In genomic region chr1:37903178-37903577, GRCm38 (mm10) we compare ENCODE assay signal across 9 mouse cellular contexts. TPM values are rescaled to one million over a fixed set of nuclear protein-coding genes. Genes with fewer than 3 reads are reported as not detected.
DNase-seq lines count a peak whose midpoint lies in the region; ATAC-seq and TF ChIP-seq lines count a peak whose summit lies in the region.
"Had no signal": no experiment of that assay in that cellular context is flagged by ENCODE, and none has a peak within 500 bp of the region (broad histone marks: within the 10 kb centered on the region; RNA-seq: fewer than 3 reads in every experiment).

No protein-coding gene starts in this region.

- ATAC-seq in forebrain, postnatal 0 days, result peak; percentile 58
- no peak for ATAC-seq in forebrain, embryonic 16.5 days
- peak; percentile 38; the same call in 1 of the 2 replicates for ATAC-seq in lung, embryonic 14.5 days (ENCODE audit: insufficient read depth)
- 0 out of 2 replicates have a peak, but pooled peaks have one; percentile 38 for ATAC-seq in stomach, postnatal 0 days (ENCODE audit: low FRiP score, low TSS enrichment)

- peak; percentile 21 for DNase-seq in forebrain, postnatal 0 days
- DNase-seq in lung, embryonic 14.5 days, result peak; percentile 72
- no peak for DNase-seq in lung, postnatal 25 days (ENCODE audit: low spot score)
- DNase-seq in R1 (ENCODE audit: low read depth, low spot score), result peak; percentile 64
- peak; percentile 44 for DNase-seq in heart, postnatal 4 days
- DNase-seq in stomach, postnatal 0 days (ENCODE audit: low spot score), result peak; percentile 22
- DNase-seq in ovary, adult 18-20 months (ENCODE audit: low spot score), result no peak

- no peaks in the 10 kb centered on the region for H3K27me3 ChIP-seq in forebrain, postnatal 0 days (ENCODE audit: insufficient read depth, low read length)
- no peaks in the 10 kb centered on the region for H3K27me3 ChIP-seq in forebrain, embryonic 16.5 days (replicated peaks; ENCODE audit: control insufficient read depth, insufficient read depth, low read length)
- H3K27me3 ChIP-seq in lung, embryonic 14.5 days (ENCODE audit: insufficient read depth, low read length), result no peaks in the 10 kb centered on the region
- no peaks in the 10 kb centered on the region for H3K27me3 ChIP-seq in stomach, postnatal 0 days (ENCODE audit: control insufficient read depth, insufficient read depth, low read length)
- H3K27me3 ChIP-seq: neural tube, embryonic 13.5 days had no signal

- whole genome bisulfite sequencing in forebrain, postnatal 0 days, result 40% methylated on average over 6 of the region's 6 CpGs
- WGBS in forebrain, embryonic 16.5 days, result 39% methylated on average over 6 of the region's 6 CpGs
- 32% methylated on average over 6 of the region's 6 CpGs for WGBS in lung, embryonic 14.5 days
- WGBS in stomach, postnatal 0 days, result 33% methylated on average over 6 of the region's 6 CpGs

- no peak overlapping the region for H3K4me2 ChIP-seq in forebrain, postnatal 0 days (ENCODE audit: low read depth)
- H3K4me2 ChIP-seq in forebrain, embryonic 16.5 days (ENCODE audit: low read length), result no peak overlapping the region
- H3K4me2 ChIP-seq in lung, embryonic 14.5 days, result no peak overlapping the region
- H3K4me2 ChIP-seq in stomach, postnatal 0 days (replicated peaks; ENCODE audit: low read depth), result no peak overlapping the region
- H3K4me2 ChIP-seq: neural tube, embryonic 13.5 days had no signal

- no peaks in the 10 kb centered on the region for H3K4me1 ChIP-seq in forebrain, postnatal 0 days (ENCODE audit: insufficient read depth)
- no peaks in the 10 kb centered on the region for H3K4me1 ChIP-seq in forebrain, embryonic 16.5 days (replicated peaks; ENCODE audit: control insufficient read depth, insufficient read depth, low read length)
- H3K4me1 ChIP-seq in lung, embryonic 14.5 days (ENCODE audit: insufficient read depth), result no peaks in the 10 kb centered on the region
- no peaks in the 10 kb centered on the region for H3K4me1 ChIP-seq in stomach, postnatal 0 days (replicated peaks; ENCODE audit: control insufficient read depth, insufficient read depth)
- H3K4me1 ChIP-seq: neural tube, embryonic 13.5 days had no signal

- H3K36me3 ChIP-seq in forebrain, postnatal 0 days (ENCODE audit: insufficient read depth), result peaks cover 23% of the 10 kb centered on the region
- peaks cover 10% of the 10 kb centered on the region for H3K36me3 ChIP-seq in forebrain, embryonic 16.5 days (ENCODE audit: control insufficient read depth, insufficient read depth)
- peaks cover 17% of the 10 kb centered on the region for H3K36me3 ChIP-seq in lung, embryonic 14.5 days (ENCODE audit: insufficient read depth)
- H3K36me3 ChIP-seq in stomach, postnatal 0 days (ENCODE audit: control insufficient read depth, insufficient read depth, low read length), result no peaks in the 10 kb centered on the region; the same call in 1 of the 2 replicates

- no peak overlapping the region for H3K9ac ChIP-seq in forebrain, postnatal 0 days
- no peak overlapping the region for H3K9ac ChIP-seq in forebrain, embryonic 16.5 days (replicated peaks; ENCODE audit: low read depth, low read length)
- no peak overlapping the region for H3K9ac ChIP-seq in lung, embryonic 14.5 days
- no peak overlapping the region for H3K9ac ChIP-seq in stomach, postnatal 0 days (ENCODE audit: low read length)
- H3K9ac ChIP-seq: neural tube, embryonic 13.5 days had no signal

- no peak overlapping the region for H3K4me3 ChIP-seq in forebrain, postnatal 0 days (ENCODE audit: low read depth, low read length)
- H3K4me3 ChIP-seq in forebrain, embryonic 16.5 days (replicated peaks; ENCODE audit: low read length), result no peak overlapping the region
- H3K4me3 ChIP-seq in lung, embryonic 14.5 days (ENCODE audit: low read depth, low read length), result no peak overlapping the region
- H3K4me3 ChIP-seq in stomach, postnatal 0 days (ENCODE audit: low read depth, low read length), result no peak overlapping the region
- H3K4me3 ChIP-seq: neural tube, embryonic 13.5 days had no signal

- TF ChIP-seq EP300 in stomach, postnatal 0 days (optimal IDR thresholded peaks at IDR 0.05), result no peak

- peak; percentile 40 for TF ChIP-seq CTCF in forebrain, postnatal 0 days (IDR thresholded peaks at IDR 0.05; ENCODE audit: low read depth)
- TF ChIP-seq CTCF in lung, embryonic 14.5 days (IDR thresholded peaks at IDR 0.05; ENCODE audit: low read depth), result peak; percentile 57
- peak; percentile 67 for TF ChIP-seq CTCF in stomach, postnatal 0 days (IDR thresholded peaks at IDR 0.05; ENCODE audit: low read depth)

- H3K9me3 ChIP-seq in forebrain, postnatal 0 days (ENCODE audit: low read length), result no peaks in the 10 kb centered on the region
- H3K9me3 ChIP-seq in forebrain, embryonic 16.5 days (ENCODE audit: control insufficient read depth, low read length), result no peaks in the 10 kb centered on the region
- no peaks in the 10 kb centered on the region for H3K9me3 ChIP-seq in lung, embryonic 14.5 days (ENCODE audit: low read depth, low read length)
- H3K9me3 ChIP-seq in stomach, postnatal 0 days (ENCODE audit: control insufficient read depth, low read length), result no peaks in the 10 kb centered on the region
- H3K9me3 ChIP-seq: neural tube, embryonic 13.5 days had no signal

- H3K27ac ChIP-seq in forebrain, postnatal 0 days (ENCODE audit: low read depth, low read length), result no peak overlapping the region
- H3K27ac ChIP-seq in forebrain, embryonic 16.5 days (ENCODE audit: low read length), result no peak overlapping the region
- no peak overlapping the region for H3K27ac ChIP-seq in lung, embryonic 14.5 days (ENCODE audit: low read depth)
- H3K27ac ChIP-seq in stomach, postnatal 0 days (replicated peaks), result no peak overlapping the region
- H3K27ac ChIP-seq: neural tube, embryonic 13.5 days had no signal

RNA-seq across cellular contexts. Expression of gene Mrpl30, which starts 12.9 kb away (rescaled TPM):
- total RNA-seq in forebrain, postnatal 0 days (2014; rRNA removed), result 105 and 153 TPM in 2 replicates
- polyA plus RNA-seq in forebrain, postnatal 0 days (2015; fragmentation: Nextera tagmentation; extraction: Ambion mirVana), result 291 and 359 TPM in 2 replicates
- polyA plus RNA-seq in forebrain, embryonic 16.5 days (2015; fragmentation: Nextera tagmentation; extraction: Ambion mirVana), result 251 and 262 TPM in 2 replicates
- 247 and 261 TPM in 2 replicates for polyA plus RNA-seq in lung, embryonic 14.5 days (2014; fragmentation: Nextera tagmentation; extraction: Ambion mirVana)
- total RNA-seq in heart, postnatal 4 days (2021), result 100 to 1,000 TPM; 283 to 286 TPM
- polyA plus RNA-seq in stomach, postnatal 0 days (2015; fragmentation: Nextera tagmentation; extraction: Ambion mirVana), result 235 and 236 TPM in 2 replicates

RNA-seq across cellular contexts. Expression of gene Mitd1, which starts 13.0 kb away (rescaled TPM):
- total RNA-seq in forebrain, postnatal 0 days (2014; rRNA removed), result 9.7 and 11.9 TPM in 2 replicates
- 8.1 and 9.5 TPM in 2 replicates for polyA plus RNA-seq in forebrain, postnatal 0 days (2015; fragmentation: Nextera tagmentation; extraction: Ambion mirVana)
- polyA plus RNA-seq in forebrain, embryonic 16.5 days (2015; fragmentation: Nextera tagmentation; extraction: Ambion mirVana), result 18.5 and 19.0 TPM in 2 replicates
- polyA plus RNA-seq in lung, embryonic 14.5 days (2014; fragmentation: Nextera tagmentation; extraction: Ambion mirVana), result 24.2 and 26.4 TPM in 2 replicates
- 1 to 10 TPM; 5.8 to 7.9 TPM for total RNA-seq in heart, postnatal 4 days (2021)
- 21.5 and 22.7 TPM in 2 replicates for polyA plus RNA-seq in stomach, postnatal 0 days (2015; fragmentation: Nextera tagmentation; extraction: Ambion mirVana)

RNA-seq across cellular contexts. Expression of gene Lyg2, which starts 13.1 kb away (rescaled TPM):
- total RNA-seq in forebrain, postnatal 0 days (2014; rRNA removed), result 0.05 TPM in 1 of 2 replicates, not detected in the other
- polyA plus RNA-seq in forebrain, postnatal 0 days (2015; fragmentation: Nextera tagmentation; extraction: Ambion mirVana), result not detected in 2 replicates
- not detected in 2 replicates for polyA plus RNA-seq in forebrain, embryonic 16.5 days (2015; fragmentation: Nextera tagmentation; extraction: Ambion mirVana)
- not detected in 2 replicates for polyA plus RNA-seq in lung, embryonic 14.5 days (2014; fragmentation: Nextera tagmentation; extraction: Ambion mirVana)
- not detected for total RNA-seq in heart, postnatal 4 days (2021)
- not detected in 2 replicates for polyA plus RNA-seq in stomach, postnatal 0 days (2015; fragmentation: Nextera tagmentation; extraction: Ambion mirVana)
- polyA plus RNA-seq: neural tube, embryonic 13.5 days had no signal

RNA-seq across cellular contexts. Expression of gene Lipt1, which starts 31.6 kb away (rescaled TPM):
- 8.1 and 10.8 TPM in 2 replicates for total RNA-seq in forebrain, postnatal 0 days (2014; rRNA removed)
- polyA plus RNA-seq in forebrain, postnatal 0 days (2015; fragmentation: Nextera tagmentation; extraction: Ambion mirVana), result 5.7 TPM in 2 replicates
- 9.2 and 9.5 TPM in 2 replicates for polyA plus RNA-seq in forebrain, embryonic 16.5 days (2015; fragmentation: Nextera tagmentation; extraction: Ambion mirVana)
- 7.2 and 9.4 TPM in 2 replicates for polyA plus RNA-seq in lung, embryonic 14.5 days (2014; fragmentation: Nextera tagmentation; extraction: Ambion mirVana)
- 1 to 10 TPM; 7.3 to 8.6 TPM for total RNA-seq in heart, postnatal 4 days (2021)
- polyA plus RNA-seq in stomach, postnatal 0 days (2015; fragmentation: Nextera tagmentation; extraction: Ambion mirVana), result 6.6 and 7.1 TPM in 2 replicates

RNA-seq across cellular contexts. Expression of gene Tsga10, which starts 36.9 kb away (rescaled TPM):
- total RNA-seq in forebrain, postnatal 0 days (2014; rRNA removed), result 14.8 and 15.9 TPM in 2 replicates
- polyA plus RNA-seq in forebrain, postnatal 0 days (2015; fragmentation: Nextera tagmentation; extraction: Ambion mirVana), result 10.2 and 10.3 TPM in 2 replicates
- polyA plus RNA-seq in forebrain, embryonic 16.5 days (2015; fragmentation: Nextera tagmentation; extraction: Ambion mirVana), result 24.9 and 26.0 TPM in 2 replicates
- polyA plus RNA-seq in lung, embryonic 14.5 days (2014; fragmentation: Nextera tagmentation; extraction: Ambion mirVana), result 7.7 TPM in 2 replicates
- 1 to 10 TPM; 4.1 to 4.2 TPM for total RNA-seq in heart, postnatal 4 days (2021)
- 2.1 and 2.2 TPM in 2 replicates for polyA plus RNA-seq in stomach, postnatal 0 days (2015; fragmentation: Nextera tagmentation; extraction: Ambion mirVana)

Comparison
In these comparisons a context has a peak if more than half of its experiments do, and no peak if none do; other contexts are left out.
1. DNase-seq: peak in forebrain, postnatal 0 days (single experiment), lung, embryonic 14.5 days (single experiment), R1 (single experiment), heart, postnatal 4 days (single experiment) and stomach, postnatal 0 days (single experiment); none in lung, postnatal 25 days (single experiment) and ovary, adult 18-20 months (single experiment).
2. Peak in every context shown above with its lines, with median percentiles within 50 percentile points of each other: CTCF ChIP-seq.